Mouse (Mus musculus) bone marrow, adult 2 months (tissue): ENCODE data around the gene Sox8.

ENCODE experiments used
- CTCF ChIP-seq: fragments of 200-500 bp; IDR thresholded peaks from 2 replicates; pipeline ENCODE4 v1.5.1; 2011; ENCODE audit warnings: low read length, control low read depth; ENCODE audit not compliant: control insufficient read depth, insufficient read depth
- POLR2A ChIP-seq: fragments of 200-500 bp; IDR thresholded peaks from 2 replicates; pipeline ENCODE4 v1.6.1; 2011; ENCODE audit warnings: low read depth, mild to moderate bottlenecking, control low read depth, low read length, borderline replicate concordance; ENCODE audit not compliant: control insufficient read depth

DNA sequence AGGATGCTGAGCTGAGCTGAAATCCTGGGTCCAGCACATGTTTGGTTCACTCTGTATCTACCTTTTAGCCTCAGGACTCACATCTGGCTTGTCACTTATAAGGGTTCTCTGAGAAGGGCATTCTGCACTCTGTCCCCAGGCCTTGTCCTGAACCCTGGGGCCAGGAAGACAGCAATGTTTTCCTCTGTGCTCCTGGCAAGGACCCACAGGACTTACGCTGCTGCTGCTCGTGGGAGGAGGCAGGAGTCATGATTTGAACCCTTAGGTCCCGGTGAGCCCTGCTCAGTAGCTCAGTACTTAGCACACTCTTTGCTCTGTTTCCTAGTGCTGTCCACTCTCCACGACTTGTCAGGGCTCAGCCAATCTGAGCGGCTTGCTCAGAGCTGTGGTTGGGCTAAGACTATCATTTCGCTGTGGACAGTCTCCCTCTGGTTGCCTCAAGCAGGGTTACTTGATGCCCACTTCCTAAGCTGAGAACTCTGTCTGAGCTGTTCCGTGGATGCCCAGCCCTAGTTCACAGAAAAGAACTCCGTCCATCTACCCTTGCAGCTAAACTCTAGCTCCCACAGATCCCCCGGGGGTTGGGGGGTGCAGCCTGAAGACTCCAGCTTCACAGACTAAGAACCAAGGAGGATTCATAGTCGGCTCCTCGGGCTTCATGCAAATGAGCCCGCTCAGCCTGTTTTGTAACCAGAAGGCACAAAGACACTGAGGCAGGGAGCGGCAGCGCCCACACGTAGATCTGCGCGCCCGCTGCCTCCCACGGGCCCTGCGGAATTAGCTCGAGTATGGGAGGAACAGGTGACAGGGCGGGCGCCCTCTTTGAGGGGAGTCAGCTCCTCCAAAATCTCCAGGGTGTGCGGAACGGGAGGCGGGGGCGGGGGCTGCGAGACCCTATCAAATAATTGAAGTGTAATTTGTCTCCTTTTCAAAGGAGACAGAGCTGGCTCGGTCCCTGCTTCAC is 14.5 kb downstream of the Sox8 start:
- TF ChIP-seq POLR2A (no peak), CTCF (no peak)
